Mouse (Mus musculus): ENCODE data around the gene Rbp7.

DNA sequence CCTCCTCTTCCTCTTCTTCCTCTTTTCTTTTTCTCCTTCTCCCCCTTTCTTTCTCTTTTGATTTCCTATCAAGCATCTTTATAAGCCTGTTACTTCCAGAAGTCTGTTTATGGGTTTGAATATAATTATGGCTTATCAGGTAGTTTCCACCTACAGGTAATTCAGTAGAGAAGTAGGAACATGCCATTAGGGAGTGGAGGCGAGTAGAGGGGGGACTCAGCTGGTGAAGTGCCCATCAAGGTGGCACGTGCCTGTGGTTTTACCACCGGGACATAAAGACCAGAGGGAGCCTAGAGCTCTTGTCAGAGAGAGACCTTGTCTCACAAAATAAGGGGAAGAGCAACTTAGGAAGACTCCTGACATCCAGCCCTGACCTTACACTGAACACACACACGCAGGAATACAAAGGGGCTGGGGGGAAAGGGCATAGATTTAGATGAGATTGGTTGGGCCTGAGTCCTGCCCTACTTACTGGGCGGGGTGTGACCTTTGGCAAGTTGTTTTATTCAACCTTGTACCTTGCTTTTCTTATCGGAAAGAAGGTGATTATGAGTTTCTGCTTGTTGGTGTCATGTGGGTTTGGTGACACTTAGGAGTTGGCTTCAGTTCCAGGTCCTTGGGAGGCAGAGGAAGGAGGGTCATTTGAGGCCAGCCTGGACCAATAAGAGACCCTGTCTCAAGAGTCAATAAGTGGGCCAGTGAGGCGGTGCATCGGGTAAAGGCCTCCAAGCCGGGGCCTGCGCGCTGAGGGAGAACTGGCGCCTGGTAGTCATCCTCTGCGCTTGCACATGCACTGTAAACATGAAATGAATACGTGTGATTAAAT, 34.9 kb upstream of the Rbp7 start:
- TF ChIP-seq POLR2A (IDR thresholded peaks at IDR 0.05; ENCODE audit: extremely low read depth, insufficient read depth, low read length) (no peak), CTCF (IDR thresholded peaks at IDR 0.05; ENCODE audit: low read depth, low read length) (no peak)

Data from liver, adult 2 months (tissue).